Mouse (Mus musculus): Measurements from ENCODE around the gene Cep83. TPM values are rescaled to one million over a fixed set of nuclear protein-coding genes. Genes with fewer than 3 reads are reported as not detected.
A peak's percentile ranks its signal among the peaks of the same experiment; 100 is the strongest.

Cep83 gene
- polyA plus RNA-seq, 1 experiment from 2014 or later, result 20.9 TPM

DNA sequence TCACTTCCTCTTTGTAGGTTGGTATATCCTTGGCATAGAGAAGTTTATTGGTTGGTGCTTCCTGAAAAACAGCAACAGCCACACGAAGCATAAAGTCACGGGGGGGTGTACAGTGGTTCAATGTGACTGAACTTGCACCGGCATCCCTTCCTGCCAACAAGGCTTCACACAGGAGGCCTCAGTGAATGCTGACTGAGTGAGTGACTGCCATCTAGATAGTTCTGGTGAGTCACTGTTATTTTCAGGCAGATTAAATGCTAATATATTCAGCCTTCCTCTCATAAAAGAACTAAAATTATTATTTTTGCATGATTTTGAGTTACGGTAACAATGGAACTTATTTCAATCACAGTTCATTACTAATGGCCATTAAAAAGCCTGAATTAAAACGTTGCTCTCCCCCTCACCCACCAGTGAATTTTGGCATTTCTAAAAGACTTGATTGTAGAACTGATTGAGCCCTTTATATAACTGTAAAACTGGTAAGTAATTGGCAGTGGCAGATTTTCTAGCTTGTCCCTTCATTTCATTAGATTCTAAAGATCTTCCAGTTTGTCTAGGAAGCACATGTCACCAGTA lies 106.3 kb downstream of the Cep83 start:
- no peak overlapping the region for H3K27ac ChIP-seq (ENCODE audit: low read length)
- no peaks in the 10 kb centered on the region for H3K9me3 ChIP-seq (ENCODE audit: control insufficient read depth, low read length)
- peaks cover 2% of the 10 kb centered on the region for H3K4me1 ChIP-seq (replicated peaks; ENCODE audit: control insufficient read depth, insufficient read depth, low read length)
- 70% methylated on average over 5 of the region's 5 CpGs for WGBS
- no peak overlapping the region for H3K4me3 ChIP-seq (ENCODE audit: low read length)
- H3K9ac ChIP-seq (ENCODE audit: low read length), result no peak overlapping the region
- H3K36me3 ChIP-seq (ENCODE audit: control insufficient read depth, insufficient read depth, low read length), result no peaks in the 10 kb centered on the region
- no peaks in the 10 kb centered on the region for H3K27me3 ChIP-seq (ENCODE audit: control insufficient read depth, insufficient read depth, low read depth, low read length)
- H3K4me2 ChIP-seq (ENCODE audit: low read depth, low read length), result no peak overlapping the region
- no peak; the same call in 1 of the 2 replicates for ATAC-seq (ENCODE audit: low read depth)

DNA sequence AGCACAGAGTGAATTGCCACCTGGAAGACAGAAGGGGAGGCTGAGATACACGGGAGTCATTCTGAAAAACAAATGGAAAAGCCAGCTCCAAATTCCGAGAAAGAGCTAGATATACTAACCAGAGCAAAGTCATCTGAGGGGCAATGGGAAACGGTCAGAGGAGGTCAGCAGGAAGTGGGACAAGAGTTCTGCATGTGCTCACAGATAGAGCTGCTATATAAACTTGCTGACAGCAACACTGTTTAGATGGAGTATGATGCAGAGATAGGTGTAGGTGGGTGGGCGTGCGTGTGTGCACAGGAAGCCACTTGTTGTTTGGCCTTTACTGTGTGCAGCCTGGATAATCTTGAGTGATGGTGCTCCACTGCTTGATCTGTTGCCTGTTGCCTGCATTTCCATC lies 109.7 kb downstream of the Cep83 start:
- no peak for ATAC-seq (ENCODE audit: low read depth)
- Histone ChIP-seq H3K36me3 (ENCODE audit: control insufficient read depth, insufficient read depth, low read length) (no peaks in the 10 kb centered on the region), H3K4me1 (replicated peaks; ENCODE audit: control insufficient read depth, insufficient read depth, low read length) (peaks cover 2% of the 10 kb centered on the region), H3K9me3 (ENCODE audit: control insufficient read depth, low read length) (no peaks in the 10 kb centered on the region), H3K4me3 (ENCODE audit: low read length) (no peak overlapping the region), H3K27ac (ENCODE audit: low read length) (no peak overlapping the region), H3K4me2 (ENCODE audit: low read depth, low read length) (no peak overlapping the region), H3K9ac (ENCODE audit: low read length) (no peak overlapping the region), H3K27me3 (ENCODE audit: control insufficient read depth, insufficient read depth, low read depth, low read length) (no peaks in the 10 kb centered on the region)
- 43% methylated on average over 5 of the region's 5 CpGs for WGBS

DNA sequence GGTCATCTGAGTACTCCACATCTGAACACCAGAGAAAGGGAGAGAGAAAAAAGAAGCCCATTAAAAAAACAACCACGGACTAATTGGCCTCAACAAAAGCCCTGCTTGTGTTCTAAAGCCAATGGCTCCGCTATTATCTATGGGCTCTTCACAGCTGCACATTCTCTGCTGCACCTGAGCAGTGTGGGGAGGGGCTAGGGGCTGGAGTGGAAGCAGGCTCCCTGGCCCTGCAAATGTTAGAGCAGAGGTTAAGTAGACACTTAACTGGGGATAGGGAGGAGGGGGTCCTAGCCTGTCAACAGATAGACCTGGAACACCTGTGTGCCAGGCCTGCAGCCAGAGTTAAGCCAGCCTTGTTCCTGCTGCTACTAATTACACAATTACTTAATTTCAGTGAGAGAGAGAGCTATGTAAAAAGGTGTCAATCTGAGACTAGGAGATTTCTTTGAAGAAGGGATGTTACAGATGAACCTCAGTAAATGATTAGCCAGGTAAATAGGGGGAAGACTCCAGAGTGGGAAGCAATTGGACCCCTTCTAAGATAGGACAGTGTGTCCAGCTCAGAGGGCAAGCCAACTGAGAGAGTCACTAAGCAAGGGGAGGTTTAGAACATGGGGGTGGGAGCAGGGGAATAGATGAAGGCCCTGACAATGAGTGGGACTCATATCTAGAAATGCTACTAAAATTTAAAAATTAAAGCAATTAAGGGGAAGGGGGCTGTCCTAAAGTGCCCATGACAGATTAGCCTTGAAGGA lies 111.2 kb downstream of the Cep83 start:
- 33% methylated on average over 2 of the region's 2 CpGs for WGBS
- Histone ChIP-seq H3K9ac (ENCODE audit: low read length) (no peak overlapping the region), H3K4me3 (ENCODE audit: low read length) (no peak overlapping the region), H3K27ac (ENCODE audit: low read length) (no peak overlapping the region), H3K36me3 (ENCODE audit: control insufficient read depth, insufficient read depth, low read length) (no peaks in the 10 kb centered on the region), H3K9me3 (ENCODE audit: control insufficient read depth, low read length) (no peaks in the 10 kb centered on the region), H3K4me2 (ENCODE audit: low read depth, low read length) (no peak overlapping the region), H3K4me1 (replicated peaks; ENCODE audit: control insufficient read depth, insufficient read depth, low read length) (peaks cover 9% of the 10 kb centered on the region), H3K27me3 (ENCODE audit: control insufficient read depth, insufficient read depth, low read depth, low read length) (no peaks in the 10 kb centered on the region)
- ATAC-seq (ENCODE audit: low read depth), result no peak

DNA sequence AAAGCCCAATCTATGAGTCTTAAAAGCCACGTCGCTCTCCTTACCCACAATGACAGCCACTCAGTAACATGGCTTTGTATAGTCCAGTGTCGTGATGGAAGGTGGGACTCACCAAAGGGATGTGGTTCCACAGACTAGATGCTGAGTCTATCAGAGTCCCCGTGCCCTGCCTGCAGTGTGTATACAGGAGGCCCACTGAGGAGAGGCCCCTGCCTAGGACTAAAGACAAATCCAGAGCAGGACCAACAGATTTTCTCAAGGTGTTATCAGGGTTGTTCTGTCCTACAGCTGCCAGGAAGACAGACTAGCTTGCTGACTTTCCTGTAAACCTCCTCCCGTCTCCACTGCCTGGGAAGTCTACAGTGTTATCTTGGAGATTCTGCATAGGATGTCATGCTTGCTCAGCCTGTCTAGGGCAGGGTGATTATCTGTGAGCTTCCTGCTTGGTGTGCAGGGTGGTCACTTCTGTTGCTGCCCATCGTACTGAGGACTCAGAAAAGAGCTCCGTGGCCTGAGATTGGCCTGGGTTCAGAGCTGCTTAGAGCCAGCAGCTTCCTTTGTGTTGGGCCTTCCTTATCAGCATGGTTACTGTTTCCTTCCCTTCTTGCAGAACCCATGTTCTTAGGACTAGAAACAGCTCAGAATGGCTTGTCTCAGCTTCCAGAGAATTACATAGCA lies 112.4 kb downstream of the Cep83 start:
- Histone ChIP-seq H3K9ac (ENCODE audit: low read length) (no peak overlapping the region), H3K27ac (ENCODE audit: low read length) (no peak overlapping the region), H3K27me3 (ENCODE audit: control insufficient read depth, insufficient read depth, low read depth, low read length) (no peaks in the 10 kb centered on the region), H3K4me3 (ENCODE audit: low read length) (no peak overlapping the region), H3K4me2 (ENCODE audit: low read depth, low read length) (no peak overlapping the region), H3K36me3 (ENCODE audit: control insufficient read depth, insufficient read depth, low read length) (no peaks in the 10 kb centered on the region), H3K9me3 (ENCODE audit: control insufficient read depth, low read length) (no peaks in the 10 kb centered on the region), H3K4me1 (replicated peaks; ENCODE audit: control insufficient read depth, insufficient read depth, low read length) (peaks cover 13% of the 10 kb centered on the region)
- whole genome bisulfite sequencing, result 70% methylated on average over 7 of the region's 7 CpGs
- no peak for ATAC-seq (ENCODE audit: low read depth)

DNA sequence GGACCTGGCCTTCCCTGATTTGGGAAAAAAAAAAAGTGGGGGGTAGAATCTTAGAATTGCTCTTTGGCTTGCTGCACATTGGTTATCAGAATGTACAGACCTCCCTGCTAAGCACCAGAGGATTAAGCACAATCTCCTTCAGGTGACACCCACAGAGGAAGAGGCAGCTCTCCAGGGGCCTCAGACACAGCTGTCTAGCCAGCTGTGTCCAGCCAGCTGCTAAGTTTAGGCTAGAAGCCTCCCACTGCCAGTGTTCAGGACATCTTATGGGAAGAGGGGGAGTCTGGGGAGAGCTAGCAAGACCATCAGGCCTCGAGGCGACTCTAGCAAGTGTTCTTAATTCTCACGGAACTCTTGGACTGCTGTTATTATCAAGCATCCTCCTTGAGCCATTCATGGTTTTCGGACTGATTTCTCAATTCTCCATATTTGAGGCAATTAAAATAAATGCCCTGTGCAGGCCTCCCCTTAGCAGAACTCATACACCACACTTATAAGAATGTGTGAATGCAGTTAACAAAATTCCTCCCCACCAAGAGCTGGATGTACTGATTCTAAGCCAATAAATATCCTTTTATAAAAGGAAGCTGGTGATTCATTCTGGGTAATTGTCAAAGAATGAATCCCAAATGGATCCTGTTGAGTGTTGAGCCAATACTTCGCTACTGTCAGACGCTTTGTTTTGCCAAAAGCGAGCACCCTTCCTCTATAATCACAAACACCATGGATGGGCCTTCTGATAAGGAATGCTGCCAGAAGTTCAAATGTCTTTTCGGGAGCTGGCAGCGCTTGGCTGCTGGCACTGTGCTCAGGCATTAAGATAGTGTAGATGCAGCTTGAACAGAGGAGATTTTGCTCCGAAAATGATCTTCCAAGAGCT lies 115.8 kb downstream of the Cep83 start:
- H3K36me3 ChIP-seq (ENCODE audit: control insufficient read depth, insufficient read depth, low read length), result no peaks in the 10 kb centered on the region
- H3K27ac ChIP-seq (ENCODE audit: low read length), result peak overlapping the region; percentile 42
- 47% methylated on average over 10 of the region's 10 CpGs for WGBS
- H3K4me2 ChIP-seq (ENCODE audit: low read depth, low read length), result no peak overlapping the region
- H3K4me3 ChIP-seq (ENCODE audit: low read length), result no peak overlapping the region
- H3K9ac ChIP-seq (ENCODE audit: low read length), result no peak overlapping the region
- ATAC-seq (ENCODE audit: low read depth), result peak; percentile 55; the same call in 1 of the 2 replicates
- H3K27me3 ChIP-seq (ENCODE audit: control insufficient read depth, insufficient read depth, low read depth, low read length), result no peaks in the 10 kb centered on the region
- H3K4me1 ChIP-seq (replicated peaks; ENCODE audit: control insufficient read depth, insufficient read depth, low read length), result peaks cover 11% of the 10 kb centered on the region
- no peaks in the 10 kb centered on the region for H3K9me3 ChIP-seq (ENCODE audit: control insufficient read depth, low read length)

DNA sequence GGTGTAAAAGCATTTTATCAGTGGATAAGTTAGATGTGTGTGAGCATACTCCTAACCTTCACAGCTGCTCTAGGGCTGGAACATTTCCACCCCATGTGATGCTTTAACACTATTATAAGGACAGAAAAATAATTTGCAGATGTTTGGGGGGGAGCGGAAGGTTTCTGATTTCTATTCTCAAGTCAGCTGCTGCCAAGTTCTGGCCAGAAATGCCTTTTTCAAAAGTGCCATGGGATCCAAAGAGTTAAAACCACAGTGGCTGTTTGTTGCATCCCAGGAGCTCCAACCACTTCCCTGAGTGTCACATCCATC lies 116.4 kb downstream of the Cep83 start:
- Histone ChIP-seq H3K27me3 (ENCODE audit: control insufficient read depth, insufficient read depth, low read depth, low read length) (no peaks in the 10 kb centered on the region), H3K9ac (ENCODE audit: low read length) (no peak overlapping the region), H3K4me1 (replicated peaks; ENCODE audit: control insufficient read depth, insufficient read depth, low read length) (peaks cover 11% of the 10 kb centered on the region), H3K9me3 (ENCODE audit: control insufficient read depth, low read length) (no peaks in the 10 kb centered on the region), H3K27ac (ENCODE audit: low read length) (no peak overlapping the region), H3K4me3 (ENCODE audit: low read length) (no peak overlapping the region), H3K36me3 (ENCODE audit: control insufficient read depth, insufficient read depth, low read length) (no peaks in the 10 kb centered on the region), H3K4me2 (ENCODE audit: low read depth, low read length) (no peak overlapping the region)
- 52% methylated on average over 1 of the region's 1 CpGs for WGBS
- peak; percentile 18; the same call in 1 of the 2 replicates for ATAC-seq (ENCODE audit: low read depth)

DNA sequence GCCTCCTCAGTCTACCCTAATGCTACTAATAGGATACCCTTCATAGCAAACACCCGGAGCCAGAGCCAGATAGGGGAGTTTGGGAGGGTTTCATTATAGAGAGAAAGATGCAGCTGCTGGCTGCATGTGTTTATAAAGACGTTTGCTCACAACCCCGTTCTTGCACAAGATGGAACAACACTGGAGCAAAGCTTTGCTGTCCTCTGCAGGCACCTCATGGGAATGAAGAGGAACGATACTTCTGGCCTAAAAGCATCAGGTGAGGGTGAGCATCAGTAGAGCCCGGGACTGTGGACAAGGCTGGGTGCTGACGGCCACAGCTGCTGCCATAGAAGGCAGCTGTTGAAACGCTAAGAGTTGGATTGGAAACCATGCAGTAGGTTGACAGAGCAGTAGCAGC lies 118.9 kb downstream of the Cep83 start:
- 46% methylated on average over 7 of the region's 7 CpGs for WGBS
- H3K9me3 ChIP-seq (ENCODE audit: control insufficient read depth, low read length), result no peaks in the 10 kb centered on the region

DNA sequence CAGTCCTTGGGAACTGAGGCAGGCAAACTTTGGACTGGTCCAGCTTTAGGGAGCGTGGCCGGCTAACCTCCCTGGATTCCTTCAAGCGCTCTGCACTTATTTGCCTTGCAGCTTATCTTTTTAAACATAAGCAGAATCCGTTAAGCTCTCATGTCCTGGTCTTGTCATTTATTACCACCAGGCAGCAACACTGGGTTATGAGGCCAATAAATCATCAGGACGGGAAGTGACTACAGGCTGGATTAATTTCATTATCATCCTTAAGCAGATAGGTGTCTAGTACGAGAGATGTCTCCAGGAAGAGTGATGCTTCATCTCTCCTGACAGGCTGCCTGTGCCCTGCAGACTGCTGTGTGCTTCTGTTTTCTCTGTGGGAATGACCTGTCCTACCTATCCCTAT lies 119.8 kb downstream of the Cep83 start:
- Histone ChIP-seq H3K27ac (ENCODE audit: low read length) (no peak overlapping the region), H3K36me3 (ENCODE audit: control insufficient read depth, insufficient read depth, low read length) (no peaks in the 10 kb centered on the region), H3K9ac (ENCODE audit: low read length) (no peak overlapping the region), H3K9me3 (ENCODE audit: control insufficient read depth, low read length) (no peaks in the 10 kb centered on the region), H3K4me2 (ENCODE audit: low read depth, low read length) (no peak overlapping the region), H3K4me1 (replicated peaks; ENCODE audit: control insufficient read depth, insufficient read depth, low read length) (peaks cover 11% of the 10 kb centered on the region), H3K27me3 (ENCODE audit: control insufficient read depth, insufficient read depth, low read depth, low read length) (no peaks in the 10 kb centered on the region), H3K4me3 (ENCODE audit: low read length) (no peak overlapping the region)
- 53% methylated on average over 6 of the region's 6 CpGs for WGBS
- no peak for ATAC-seq (ENCODE audit: low read depth)

More for the DNA sequence above, 118.9 kb downstream of the Cep83 start:
- H3K4me1 ChIP-seq (replicated peaks; ENCODE audit: control insufficient read depth, insufficient read depth, low read length), result peaks cover 11% of the 10 kb centered on the region
- H3K27ac ChIP-seq (ENCODE audit: low read length), result no peak overlapping the region
- H3K9ac ChIP-seq (ENCODE audit: low read length), result no peak overlapping the region
- H3K4me2 ChIP-seq (ENCODE audit: low read depth, low read length), result no peak overlapping the region
- ATAC-seq (ENCODE audit: low read depth), result no peak
- H3K4me3 ChIP-seq (ENCODE audit: low read length), result no peak overlapping the region
- no peaks in the 10 kb centered on the region for H3K36me3 ChIP-seq (ENCODE audit: control insufficient read depth, insufficient read depth, low read length)
- no peaks in the 10 kb centered on the region for H3K27me3 ChIP-seq (ENCODE audit: control insufficient read depth, insufficient read depth, low read depth, low read length)

Measured in lung, embryonic 16.5 days (tissue).